Mouse (Mus musculus): ENCODE measurements around the gene Mrpl33.
"Not testable (repeated sequence)": the region's sequence is repeated elsewhere in the genome, so short reads cannot be mapped to it uniquely, and the experiment has no call there.

- TF ChIP-seq CTCF (IDR thresholded peaks at IDR 0.05), result peak; percentile 47
- TF ChIP-seq EP300 (IDR thresholded peaks at IDR 0.05), result not testable (repeated sequence)
Observed at GRCm38 (mm10) chr5:31588672-31589071, 8.1 kb upstream of the Mrpl33 start.

All from lung, postnatal 0 days (tissue).